Mouse (Mus musculus): ENCODE results near the gene Sulf2.

- no peak for TF ChIP-seq CTCF (IDR thresholded peaks at IDR 0.05; ENCODE audit: low read depth)
- TF ChIP-seq EP300 (IDR thresholded peaks at IDR 0.05; ENCODE audit: low read depth), result no peak
These were observed 8.5 kb upstream of the Sulf2 start for GRCm38 (mm10) chr2:166163917-166164316.
